Mouse (Mus musculus): ENCODE measurements around the gene Bmf.

DNA sequence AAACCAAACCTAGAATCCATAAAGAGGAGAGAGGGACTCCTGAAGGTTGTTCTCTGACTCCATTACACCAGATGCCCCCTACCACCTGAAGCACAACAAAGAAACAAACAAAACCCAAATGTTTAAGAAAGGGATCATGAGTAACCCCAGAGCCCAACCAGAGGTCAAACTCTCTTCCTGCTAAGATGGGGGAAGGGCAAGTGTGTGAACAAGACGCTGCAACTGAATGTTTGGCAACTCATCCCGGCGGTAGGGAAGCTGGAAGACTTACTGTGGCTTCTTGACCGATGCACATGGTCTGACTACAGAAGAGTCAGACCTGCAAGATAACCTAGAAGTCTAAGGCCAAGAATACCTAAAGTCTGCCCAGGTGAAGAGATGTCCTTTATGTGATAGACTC, 12.3 kb downstream of the Bmf start:
- no peak for TF ChIP-seq EP300 (IDR thresholded peaks at IDR 0.05; ENCODE audit: insufficient read depth, low read depth, low read length)
- no peak for TF ChIP-seq CTCF (IDR thresholded peaks at IDR 0.05)
- TF ChIP-seq POLR2A (IDR thresholded peaks at IDR 0.05; ENCODE audit: insufficient read depth, low read depth, low read length) = no peak
